Mouse (Mus musculus): Measurements from ENCODE around the gene Alcam.

- TF ChIP-seq POLR2A (IDR thresholded peaks at IDR 0.05; ENCODE audit: control insufficient read depth in 1 of 2, insufficient read depth in 1 of 2, low read depth in 1 of 2, low read length in 2 of 2, poor library complexity in 1 of 2) (no peak), EP300 (IDR thresholded peaks at IDR 0.05; ENCODE audit: low read depth in 1 of 2, low read length in 2 of 2) (no peak), ZC3H11A (IDR thresholded peaks at IDR 0.05; ENCODE audit: low read depth, low read length) (no peak), USF2 (IDR thresholded peaks at IDR 0.05; ENCODE audit: borderline replicate concordance in 1 of 2, insufficient read depth in 1 of 2, low read depth in 1 of 2, low read length in 2 of 2) (no peak), CTCF (IDR thresholded peaks at IDR 0.05 in 2 of 3, conservative IDR thresholded peaks at IDR 0.05 in 1 of 3; ENCODE audit: control insufficient read depth in 1 of 3, insufficient read depth in 1 of 3, low read depth in 2 of 3, low read length in 3 of 3, poor library complexity in 1 of 3, severe bottlenecking in 1 of 3) (no peak), ETS1 (IDR thresholded peaks at IDR 0.05; ENCODE audit: low read depth, low read length) (no peak)
Measured at GRCm38 (mm10) chr16:52466770-52467169, 12.9 kb upstream of the Alcam start.
